Mouse (Mus musculus) myocyte (in vitro differentiated cells): ENCODE data around the gene Rmnd1. TPM values are rescaled to one million over a fixed set of nuclear protein-coding genes. Genes with fewer than 3 reads are reported as not detected.
"Not testable (repeated sequence)": the region's sequence is repeated elsewhere in the genome, so short reads cannot be mapped to it uniquely, and the experiment has no call there.

Source experiments
- H3K27me3 ChIP-seq: one replicate; pipeline ENCODE4 v1.6.1; 2011; ENCODE audit not compliant: control insufficient read depth, insufficient read depth, insufficient read length
- H3K36me3 ChIP-seq: one replicate; pipeline ENCODE4 v1.6.1; 2011; ENCODE audit not compliant: control insufficient read depth, insufficient read depth
- H3K4me2 ChIP-seq: one replicate; pipeline ENCODE4 v1.6.1; 2011; ENCODE audit warnings: low read depth, control low read depth
- H3K4me3 ChIP-seq: one replicate; pipeline ENCODE4 v1.5.1; 2011; ENCODE audit warnings: mild to moderate bottlenecking, control low read depth, moderate library complexity
- H3K79me2 ChIP-seq: one replicate; pipeline ENCODE4 v1.6.1; 2011; ENCODE audit not compliant: control insufficient read depth, insufficient read depth
- H3ac ChIP-seq: one replicate; pipeline ENCODE4 v1.6.1; 2011; ENCODE audit not compliant: control insufficient read depth, insufficient read length
- CEBPB ChIP-seq: IDR thresholded peaks from 2 replicates; pipeline ENCODE4 v1.6.1; 2011; ENCODE audit warnings: mild to moderate bottlenecking, moderate library complexity; ENCODE audit not compliant: poor library complexity, insufficient read depth, severe bottlenecking
- E2F4 ChIP-seq: IDR thresholded peaks from one replicate; pipeline ENCODE4 v1.6.1; 2011; ENCODE audit warnings: mild to moderate bottlenecking, control low read depth, moderate library complexity; ENCODE audit not compliant: insufficient read depth
- MAX ChIP-seq: IDR thresholded peaks from one replicate; pipeline ENCODE4 v1.6.1; 2011; ENCODE audit warnings: low read depth, mild to moderate bottlenecking, control low read depth
- MYOD1 ChIP-seq, 3 experiments: IDR thresholded peaks; one replicate each; pipeline ENCODE4 v1.6.1; 2011; ENCODE audit warnings: control low read depth in 2 of 3, low read depth in 2 of 3, mild to moderate bottlenecking in 2 of 3, moderate library complexity in 1 of 3; ENCODE audit not compliant: insufficient read length in 2 of 3, control insufficient read depth in 1 of 3
- MYOG ChIP-seq, 3 experiments: IDR thresholded peaks; one replicate each; pipeline ENCODE4 v1.6.1; 2011; ENCODE audit warnings: control low read depth in 2 of 3, low read depth in 2 of 3, mild to moderate bottlenecking in 2 of 3; ENCODE audit not compliant: insufficient read length in 2 of 3, control insufficient read depth in 1 of 3, insufficient read depth in 1 of 3
- POLR2A ChIP-seq: IDR thresholded peaks from one replicate; pipeline ENCODE4 v1.6.1; 2011; ENCODE audit warnings: low read depth, mild to moderate bottlenecking, control low read depth, moderate library complexity; ENCODE audit not compliant: insufficient read length
- POLR2AphosphoS2 ChIP-seq: IDR thresholded peaks from one replicate; pipeline ENCODE4 v1.6.1; 2011; ENCODE audit warnings: low read depth, control low read depth; ENCODE audit not compliant: insufficient read length
- REST ChIP-seq: IDR thresholded peaks from one replicate; pipeline ENCODE4 v1.6.1; 2011; ENCODE audit warnings: mild to moderate bottlenecking, control low read depth, moderate library complexity; ENCODE audit not compliant: insufficient read depth, insufficient read length
- SRF ChIP-seq: IDR thresholded peaks from one replicate; pipeline ENCODE4 v1.6.1; 2011; ENCODE audit warnings: low read depth; ENCODE audit not compliant: control insufficient read depth, insufficient read length
- TCF12 ChIP-seq: IDR thresholded peaks from one replicate; pipeline ENCODE4 v1.6.1; 2011; ENCODE audit warnings: mild to moderate bottlenecking, control low read depth; ENCODE audit not compliant: poor library complexity, insufficient read depth, severe bottlenecking
- TCF3 ChIP-seq: IDR thresholded peaks from one replicate; pipeline ENCODE4 v1.6.1; 2011; ENCODE audit warnings: low read depth, control low read depth; ENCODE audit not compliant: insufficient read length
- USF1 ChIP-seq: IDR thresholded peaks from one replicate; pipeline ENCODE4 v1.6.1; 2011; ENCODE audit warnings: low read depth, mild to moderate bottlenecking, control low read depth, moderate library complexity
- polyA plus RNA-seq: library from polyadenylated mRNA; unstranded; fragments of >200 nt; fragmentation: generic; extraction: Trizol; gene quantifications from one replicate; pipeline ENCODE4 v1.2.1, GENCODE M21; 2012; ENCODE audit warnings: missing spikeins

The Rmnd1 gene
- polyA plus RNA-seq, 1 experiment = 22.1 TPM

DNA sequence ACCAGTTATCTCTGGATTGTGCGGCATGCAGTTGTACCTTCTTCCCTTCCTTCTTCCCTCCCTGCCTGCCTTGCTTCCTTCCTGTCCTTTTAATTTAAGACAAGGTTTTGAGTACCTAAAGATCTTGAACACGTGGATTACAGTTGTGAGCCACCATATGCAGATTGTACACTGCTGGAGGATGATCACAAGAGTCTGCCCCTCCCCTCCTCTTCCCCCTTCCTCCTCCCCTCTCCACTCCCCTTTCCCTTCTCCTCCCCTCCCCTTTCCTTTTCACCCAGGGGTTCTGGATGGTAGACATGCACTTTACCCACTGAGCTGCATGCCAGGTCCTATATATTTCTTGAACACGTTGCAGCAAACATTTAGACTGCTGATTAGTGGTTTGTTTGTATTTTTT, 3.2 kb upstream of the Rmnd1 start:
- H3K4me3 ChIP-seq = no peak overlapping the region
- no peak overlapping the region for H3K4me2 ChIP-seq
- no peak overlapping the region for H3ac ChIP-seq
- no peaks in the 10 kb centered on the region for H3K27me3 ChIP-seq
- peaks cover 37% of the 10 kb centered on the region for H3K36me3 ChIP-seq
- H3K79me2 ChIP-seq = peaks cover 30% of the 10 kb centered on the region
- no peak for TF ChIP-seq MYOD1 (IDR thresholded peaks at IDR 0.05; ENCODE audit: control insufficient read depth in 1 of 3, insufficient read length in 2 of 3, low read depth in 2 of 3)
- no peak for TF ChIP-seq REST
- TF ChIP-seq POLR2AphosphoS2 = no peak
- no peak for TF ChIP-seq E2F4
- no peak for TF ChIP-seq MAX
- no peak for TF ChIP-seq USF1
- no peak for TF ChIP-seq TCF12
- no peak for TF ChIP-seq SRF
- no peak for TF ChIP-seq MYOG (IDR thresholded peaks at IDR 0.05; ENCODE audit: control insufficient read depth in 1 of 3, insufficient read depth in 1 of 3, insufficient read length in 2 of 3, low read depth in 2 of 3)
- TF ChIP-seq TCF3 = no peak
- TF ChIP-seq CEBPB = no peak
- TF ChIP-seq POLR2A = no peak

DNA sequence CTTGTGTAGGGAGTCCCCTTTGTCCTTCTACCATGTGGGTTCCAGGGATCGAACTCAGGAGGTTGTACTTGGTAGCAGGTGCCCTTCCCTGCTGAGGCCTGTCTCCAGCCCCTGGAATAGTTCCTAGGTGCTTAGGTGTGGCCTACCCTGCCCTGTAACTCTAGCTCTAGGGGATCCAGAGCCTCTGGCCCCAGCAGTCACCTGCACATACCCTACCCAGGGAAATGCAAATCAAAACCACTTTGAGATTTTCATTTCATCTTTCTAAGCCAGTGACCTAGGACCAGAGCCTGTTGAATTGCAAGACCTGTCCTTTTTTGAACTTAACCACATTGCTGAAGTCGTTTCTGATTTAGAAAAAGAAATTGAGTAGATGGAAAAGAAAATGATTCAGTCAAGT, 1.7 kb upstream of the Rmnd1 start:
- not testable (repeated sequence) for H3K27me3 ChIP-seq, H3ac ChIP-seq
- peak overlapping the region; percentile 97 for H3K4me3 ChIP-seq
- peaks cover 27% of the 10 kb centered on the region for H3K36me3 ChIP-seq
- peaks cover 33% of the 10 kb centered on the region for H3K79me2 ChIP-seq
- H3K4me2 ChIP-seq = peak overlapping the region; percentile 86

DNA sequence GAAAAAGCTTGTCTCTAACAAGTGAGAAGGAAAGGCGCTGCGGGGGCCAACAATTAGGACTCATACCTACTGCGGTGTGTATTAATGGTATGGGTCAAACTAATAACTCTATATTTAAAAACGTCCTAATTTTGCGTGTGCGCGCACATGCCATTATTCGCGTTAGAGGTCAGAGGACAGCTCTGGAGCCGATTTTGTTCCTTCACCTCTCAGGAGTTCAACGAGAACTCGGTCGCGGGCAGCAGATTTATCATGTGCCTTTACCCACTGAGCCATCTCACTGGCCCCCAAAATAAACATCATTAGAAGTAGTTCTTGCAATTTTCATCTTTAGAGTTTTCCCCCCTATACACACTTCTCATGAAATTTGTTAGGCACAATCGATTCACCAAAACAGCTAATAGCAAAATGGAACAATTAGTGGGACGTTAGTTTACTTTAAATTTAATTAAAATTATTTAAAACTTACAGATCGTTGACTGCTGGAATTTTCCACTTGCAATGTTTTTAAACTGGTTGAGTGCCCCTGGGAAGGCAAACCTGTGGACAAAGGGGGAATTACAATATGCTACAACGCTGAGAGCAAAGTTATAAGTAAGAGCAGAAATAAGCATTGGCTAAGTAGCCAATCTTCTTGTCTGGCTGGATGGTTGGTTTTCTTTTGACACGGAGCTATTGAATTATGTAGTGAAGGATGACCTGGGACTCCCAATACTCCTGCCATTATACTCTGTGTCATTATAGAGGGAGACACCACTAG, 988 bp upstream of the Rmnd1 start:
- Histone ChIP-seq H3K36me3 (peaks cover 23% of the 10 kb centered on the region), H3K4me2 (peak overlapping the region; percentile 86), H3K4me3 (peak overlapping the region; percentile 97), H3K79me2 (peaks cover 33% of the 10 kb centered on the region), H3ac (peak overlapping the region; percentile 59), H3K27me3 (no peaks in the 10 kb centered on the region)
- TF ChIP-seq TCF12 (no peak), CEBPB (no peak), POLR2A (no peak), REST (no peak), E2F4 (no peak)

DNA sequence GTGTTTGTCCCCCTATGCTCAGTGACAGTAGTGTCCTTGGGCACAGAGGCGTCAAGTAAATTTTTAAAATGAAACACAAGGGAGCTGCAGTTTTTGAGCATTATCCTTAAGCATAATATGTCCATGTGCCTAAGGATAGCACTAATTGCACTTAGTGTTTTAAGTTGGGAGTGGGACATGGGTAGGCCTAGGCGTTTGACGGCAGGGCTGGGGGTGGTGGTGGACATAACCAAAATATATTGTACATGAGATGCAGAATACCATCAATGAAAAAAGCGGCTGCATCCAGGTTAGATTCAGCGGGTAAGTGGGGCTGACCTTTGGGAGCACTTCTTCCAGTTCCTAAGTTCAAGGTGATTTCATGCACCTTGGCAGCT, 454 bp downstream of the Rmnd1 start:
- Histone ChIP-seq H3K4me2 (peak overlapping the region; percentile 98), H3K79me2 (peaks cover 33% of the 10 kb centered on the region), H3ac (peak overlapping the region; percentile 59), H3K27me3 (no peaks in the 10 kb centered on the region), H3K4me3 (peak overlapping the region; percentile 97), H3K36me3 (peaks cover 17% of the 10 kb centered on the region)
- TF ChIP-seq MYOG (IDR thresholded peaks at IDR 0.05; ENCODE audit: control insufficient read depth in 1 of 3, insufficient read depth in 1 of 3, insufficient read length in 2 of 3, low read depth in 2 of 3) (no peak), MYOD1 (IDR thresholded peaks at IDR 0.05; ENCODE audit: control insufficient read depth in 1 of 3, insufficient read length in 2 of 3, low read depth in 2 of 3) (no peak), SRF (no peak), MAX (no peak)

DNA sequence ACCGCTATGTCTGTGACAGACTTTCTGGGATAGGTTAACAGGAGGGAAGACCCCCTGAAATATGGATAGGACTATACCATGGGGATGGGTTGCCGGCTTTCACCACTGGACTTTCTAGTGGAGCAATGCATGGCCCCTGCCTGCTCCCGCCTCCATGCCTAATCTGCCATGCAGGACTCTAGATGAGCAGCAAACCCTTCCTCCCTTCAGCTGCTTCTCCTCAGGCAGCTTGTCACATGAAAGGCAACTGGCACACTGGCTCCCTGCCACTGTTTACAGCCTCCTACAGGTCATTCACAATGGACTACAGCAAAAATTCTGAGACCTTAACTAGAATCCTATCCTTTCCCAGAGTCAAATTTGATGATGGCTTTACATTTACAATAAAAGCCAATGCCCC, 1.4 kb downstream of the Rmnd1 start:
- Histone ChIP-seq H3K79me2 (peaks cover 33% of the 10 kb centered on the region), H3ac (no peak overlapping the region), H3K4me3 (peak overlapping the region; percentile 97), H3K4me2 (peak overlapping the region; percentile 98), H3K27me3 (no peaks in the 10 kb centered on the region), H3K36me3 (peaks cover 15% of the 10 kb centered on the region)
- TF ChIP-seq MYOG (IDR thresholded peaks at IDR 0.05; ENCODE audit: control insufficient read depth in 1 of 3, insufficient read depth in 1 of 3, insufficient read length in 2 of 3, low read depth in 2 of 3) (peak; percentile 12 to 85 (median 15)), TCF12 (peak; percentile 7), MYOD1 (IDR thresholded peaks at IDR 0.05; ENCODE audit: control insufficient read depth in 1 of 3, insufficient read length in 2 of 3, low read depth in 2 of 3) (peak in 2 of 3 experiments; percentile 76 to 79), POLR2AphosphoS2 (no peak)

DNA sequence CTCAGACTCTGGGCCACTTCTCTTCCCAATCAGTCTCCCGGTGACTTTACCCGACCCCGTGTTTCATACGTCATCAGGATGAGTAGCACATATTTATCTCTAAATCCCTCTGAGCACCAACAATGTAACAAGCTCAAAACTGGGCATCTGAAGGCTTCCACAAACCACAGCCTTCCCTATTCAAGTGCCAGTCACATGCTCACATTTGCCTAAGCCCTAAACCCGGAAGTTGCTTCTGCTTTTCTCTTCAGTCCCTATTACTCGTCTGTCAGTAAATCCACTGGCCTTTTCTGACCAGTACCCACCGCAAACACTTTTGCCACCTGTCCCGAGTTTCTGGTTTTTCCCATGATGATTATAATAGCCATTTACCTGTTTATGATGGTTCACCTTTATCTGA, 1.8 kb downstream of the Rmnd1 start:
- H3ac ChIP-seq = no peak overlapping the region
- peaks cover 33% of the 10 kb centered on the region for H3K79me2 ChIP-seq
- H3K36me3 ChIP-seq = peaks cover 19% of the 10 kb centered on the region
- no peaks in the 10 kb centered on the region for H3K27me3 ChIP-seq
- TF ChIP-seq USF1 (peak; percentile 34), TCF12 (no peak)
- peak overlapping the region; percentile 97 for H3K4me3 ChIP-seq
- H3K4me2 ChIP-seq = peak overlapping the region; percentile 98
